Mouse (Mus musculus): ENCODE measurements at regions not wholly inside any gene's neighbourhood (a gene's known extent, or its start where the extent isn't known, plus 50 kb on each side); places are given as distances from the start of the nearest gene placed in this dataset.
A peak's percentile ranks its signal among the peaks of the same experiment; 100 is the strongest.

- no peak for DNase-seq
Measured at GRCm38 (mm10) chr15:63724543-63725186, 120.3 kb downstream of the Gsdmc2 start.

DNA sequence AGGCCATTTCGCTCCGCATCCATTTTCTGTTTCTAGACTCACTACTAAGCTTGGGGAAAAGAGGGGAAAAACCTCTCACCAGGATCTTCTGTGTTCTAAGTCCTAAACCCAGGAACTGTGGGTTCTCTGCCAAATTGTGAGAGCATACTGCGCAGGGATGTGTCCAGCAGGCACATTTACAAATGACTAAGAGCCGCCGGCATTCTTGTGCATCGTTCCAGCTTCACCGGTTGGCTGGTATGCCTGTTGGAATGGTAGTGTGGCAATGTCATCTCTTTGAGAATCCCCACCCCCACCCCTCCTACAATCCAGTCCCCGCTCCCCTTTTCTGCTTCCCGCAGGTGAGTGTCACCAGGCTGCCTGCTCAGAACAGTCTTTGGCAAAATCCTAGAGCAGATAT is 122.0 kb downstream of the Gsdmc2 start:
- DNase-seq = no peak

GRCm38 (mm10) chr15:63721669-63722357 is 123.2 kb downstream of the Gsdmc2 start:
- DNase-seq = peak; percentile 15

- no peak for DNase-seq
Measured at GRCm38 (mm10) chr15:63717812-63718211, 127.2 kb downstream of the Gsdmc2 start.

DNA sequence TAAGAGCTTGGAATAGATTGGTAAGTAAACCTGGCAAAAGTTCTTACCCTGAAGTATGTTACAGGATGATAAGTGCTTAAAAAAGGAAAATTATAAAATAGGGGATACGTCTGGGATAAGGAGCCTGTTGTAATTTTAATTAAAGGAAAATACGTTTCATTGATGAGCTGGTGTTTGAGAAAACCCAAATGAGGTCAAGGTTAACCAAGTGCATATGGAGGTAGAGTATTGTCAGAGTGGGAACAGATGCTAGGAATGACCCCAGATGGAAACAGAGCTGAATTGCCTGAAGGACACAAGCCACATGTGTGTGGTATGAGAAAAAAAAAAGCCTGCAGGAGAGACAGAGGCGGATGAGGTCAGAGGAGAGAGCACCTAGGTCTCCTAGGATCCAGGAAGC is 131.3 kb downstream of the Gsdmc2 start:
- no peak for DNase-seq

DNA sequence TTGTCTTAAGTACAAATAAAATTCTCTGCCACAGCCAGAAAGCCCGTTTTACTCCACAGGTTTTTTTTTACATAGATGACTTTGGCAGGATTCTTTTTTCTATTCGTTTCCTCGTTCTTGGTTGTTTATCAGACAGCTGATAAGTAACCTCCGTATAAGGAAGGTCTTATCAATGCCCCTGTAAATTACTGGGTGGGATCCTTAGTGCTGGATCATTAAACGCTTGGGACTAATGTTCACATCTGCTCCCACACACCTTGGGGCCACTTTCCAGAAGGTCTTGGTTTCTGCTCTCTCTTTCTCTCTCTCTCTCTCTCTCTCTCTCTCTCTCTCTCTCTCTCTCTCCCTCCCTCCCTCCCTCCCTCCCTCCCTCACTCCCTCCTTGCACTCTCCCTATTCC is 134.6 kb downstream of the Gsdmc2 start:
- DNase-seq = no peak

DNA sequence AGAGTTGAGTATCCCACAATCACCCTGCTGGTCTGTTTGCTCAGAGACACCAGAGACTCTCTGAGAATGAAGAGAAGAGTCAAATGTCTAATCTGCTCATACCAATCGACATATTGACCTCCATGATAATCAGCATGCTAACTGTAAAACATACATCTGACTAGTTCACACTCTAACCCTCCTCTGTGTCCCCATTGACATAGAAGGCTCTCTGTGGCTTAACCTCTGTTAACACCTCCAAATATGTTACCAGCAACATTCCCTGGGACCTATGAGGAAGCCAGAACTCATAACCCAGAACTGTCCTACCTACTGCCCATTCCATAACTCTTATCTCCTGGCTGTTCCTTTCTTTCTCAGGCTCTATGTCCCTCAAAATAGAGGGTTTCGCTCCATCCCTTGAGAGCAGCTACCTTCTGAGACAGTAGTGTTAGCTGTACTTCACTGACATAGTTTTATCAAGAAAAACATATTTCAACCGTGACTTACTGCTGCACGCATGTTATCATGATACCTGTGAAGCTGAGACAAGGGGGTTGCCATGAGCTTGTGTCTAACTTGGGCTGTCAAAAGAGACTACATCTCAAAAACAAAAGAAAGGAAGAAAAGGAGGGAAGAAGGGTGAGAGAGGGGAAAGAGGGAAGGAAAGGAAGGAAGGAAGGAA is 135.6 kb downstream of the Gsdmc2 start:
- no peak for DNase-seq

DNA sequence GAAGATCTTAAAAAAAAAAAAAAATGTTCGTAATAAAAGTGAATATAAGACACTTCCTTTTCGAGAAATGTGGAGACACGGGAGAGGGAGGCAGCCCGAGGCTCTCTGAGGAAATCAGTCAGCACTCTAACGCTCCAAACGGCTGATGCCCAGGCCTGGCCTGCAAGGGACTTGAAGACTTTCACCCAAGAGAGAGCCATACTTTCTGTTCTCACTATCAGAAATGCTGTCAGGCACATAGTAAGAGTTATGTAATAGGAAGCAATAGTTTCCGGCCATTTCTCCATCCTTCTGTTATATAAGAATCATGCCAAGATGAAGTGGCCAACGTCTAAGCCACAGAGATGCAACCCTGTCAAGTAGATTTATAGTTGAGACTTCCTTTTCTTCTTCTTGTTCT is 140.3 kb downstream of the Gsdmc2 start:
- no peak for DNase-seq

- no peak for DNase-seq
Measured at GRCm38 (mm10) chr15:63697831-63698230, 147.1 kb downstream of the Gsdmc2 start.

DNA sequence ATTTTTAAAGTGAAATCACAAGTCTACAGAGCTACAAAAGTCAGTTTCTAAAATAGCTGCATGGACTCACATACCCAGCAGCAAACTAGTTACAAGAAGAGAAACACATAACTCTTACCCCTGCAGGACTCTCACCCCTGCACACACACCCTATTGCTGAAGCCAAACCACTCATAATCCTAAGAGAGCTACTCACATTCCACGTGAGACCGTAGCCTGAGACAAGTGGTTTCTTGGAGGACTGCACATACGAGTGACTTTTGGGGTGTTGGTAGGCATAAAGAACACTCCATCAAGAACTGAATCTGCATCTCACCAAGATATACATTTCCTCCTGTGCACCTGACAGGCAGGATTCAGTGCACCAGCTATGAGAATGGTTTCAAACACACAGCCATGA is 150.8 kb downstream of the Gsdmc2 start:
- DNase-seq = no peak

GRCm38 (mm10) chr15:63693561-63693960 is 151.4 kb downstream of the Gsdmc2 start:
- no peak for DNase-seq

- no peak for DNase-seq
Measured at GRCm38 (mm10) chr15:63692491-63693295, 152.3 kb downstream of the Gsdmc2 start.

GRCm38 (mm10) chr15:63689788-63690575 is 155.0 kb downstream of the Gsdmc2 start:
- DNase-seq = no peak

GRCm38 (mm10) chr15:63687852-63688251 is 157.1 kb downstream of the Gsdmc2 start:
- DNase-seq = no peak

DNA sequence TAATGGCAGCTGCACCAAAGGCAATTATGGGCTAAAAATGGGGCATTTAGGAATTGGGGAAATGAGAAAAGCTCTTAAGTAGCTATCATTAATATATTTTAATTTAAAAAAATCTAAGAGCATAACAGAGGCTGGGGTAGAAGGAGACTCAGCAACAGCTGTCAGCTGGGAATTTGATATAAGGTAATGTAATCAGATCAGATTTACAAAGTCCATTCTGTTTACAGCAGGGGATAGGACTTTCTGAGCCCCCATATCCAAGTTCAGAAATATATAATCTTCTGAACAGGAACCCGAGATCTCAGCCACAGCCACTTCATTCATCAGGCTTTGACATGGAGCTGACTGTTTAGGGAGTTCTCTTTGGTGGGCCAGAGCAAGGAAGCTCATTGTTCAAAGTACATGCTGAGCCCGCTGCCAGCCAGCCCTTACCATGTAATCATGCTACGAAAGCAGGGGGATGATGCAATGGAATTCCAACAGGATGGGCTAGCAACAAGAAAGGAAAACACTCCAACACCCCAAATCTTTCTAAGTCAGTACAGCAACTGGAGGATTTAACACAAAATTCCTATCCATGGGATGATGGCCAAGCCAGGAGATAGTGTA is 157.9 kb downstream of the Gsdmc2 start:
- no peak for DNase-seq

- no peak for DNase-seq
Measured at GRCm38 (mm10) chr15:63679984-63680925, 164.7 kb downstream of the Gsdmc2 start.

DNA sequence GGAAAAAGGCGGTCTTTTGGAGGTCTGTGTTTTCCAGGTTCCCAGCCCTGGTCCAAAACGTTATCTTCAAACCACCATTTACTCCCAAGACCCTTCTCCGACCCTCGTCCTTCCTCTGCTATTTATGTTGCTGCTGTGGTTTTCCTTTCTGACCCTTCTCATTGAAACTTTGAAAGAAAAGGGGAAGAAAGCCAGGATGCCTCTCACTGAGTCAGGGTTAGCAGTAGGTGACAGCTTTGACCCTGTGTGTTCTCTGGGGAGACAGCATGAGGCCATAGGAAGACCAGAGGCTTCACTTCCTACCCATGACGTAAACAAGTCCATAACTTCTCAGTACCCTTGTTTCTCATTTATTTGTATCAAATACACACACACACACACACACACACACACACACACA is 166.1 kb downstream of the Gsdmc2 start:
- DNase-seq = no peak

GRCm38 (mm10) chr15:63675491-63676036 is 169.4 kb downstream of the Gsdmc2 start:
- DNase-seq = no peak

DNA sequence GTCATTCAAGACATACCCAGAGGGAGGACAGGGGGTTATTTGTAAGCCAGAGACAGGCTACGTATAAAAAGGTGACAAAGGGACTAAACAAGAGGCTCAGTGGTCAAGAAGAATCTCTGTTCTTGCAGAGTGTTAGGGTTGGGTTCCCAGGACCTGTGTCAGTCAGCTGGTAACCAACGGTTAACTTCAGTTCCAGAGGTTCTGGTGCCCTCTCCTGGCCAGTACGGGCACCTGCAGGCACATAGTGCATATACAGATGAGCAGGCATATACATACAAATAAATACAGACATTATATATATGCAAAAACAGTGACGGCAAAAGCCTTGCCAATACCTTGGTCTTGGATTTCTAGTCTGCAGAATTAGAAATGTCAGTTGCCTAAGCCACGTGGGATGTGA is 170.6 kb downstream of the Gsdmc2 start:
- no peak for DNase-seq

DNA sequence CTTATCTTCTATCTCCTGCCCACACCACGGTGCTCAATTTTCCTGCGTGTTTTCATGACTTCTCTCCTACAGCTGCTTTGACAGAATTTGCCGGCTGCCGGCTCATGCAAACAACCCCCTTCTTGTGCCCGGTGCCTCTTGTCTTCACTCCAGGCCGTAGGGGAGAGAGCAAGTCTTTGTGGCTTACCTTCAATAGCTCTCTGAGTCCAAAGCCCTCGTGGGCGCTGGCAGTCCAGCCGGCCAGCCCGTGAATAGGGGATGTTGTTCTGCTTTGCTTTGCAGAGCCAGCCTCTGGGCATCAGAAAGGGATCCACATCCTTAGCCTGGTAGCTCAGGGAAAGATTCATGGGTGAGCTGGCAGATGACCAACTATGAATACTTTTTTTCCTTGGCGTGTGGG is 173.9 kb downstream of the Gsdmc2 start:
- no peak for DNase-seq

All from adrenal gland, adult 2 months (tissue).